Mouse (Mus musculus) embryonic fibroblast, embryonic 13.5 days (primary cell): ENCODE measurements around the gene Uhrf1bp1.

Experiments
- CTCF ChIP-seq: IDR thresholded peaks from 2 replicates; pipeline ENCODE4 v1.5.1; 2011; ENCODE audit warnings: mild to moderate bottlenecking, control low read depth, low read length, moderate library complexity, borderline replicate concordance; ENCODE audit not compliant: insufficient read depth
- POLR2A ChIP-seq: IDR thresholded peaks from 2 replicates; pipeline ENCODE4 v1.6.1; 2011; ENCODE audit warnings: low read depth, mild to moderate bottlenecking, control low read depth, low read length, moderate library complexity

DNA sequence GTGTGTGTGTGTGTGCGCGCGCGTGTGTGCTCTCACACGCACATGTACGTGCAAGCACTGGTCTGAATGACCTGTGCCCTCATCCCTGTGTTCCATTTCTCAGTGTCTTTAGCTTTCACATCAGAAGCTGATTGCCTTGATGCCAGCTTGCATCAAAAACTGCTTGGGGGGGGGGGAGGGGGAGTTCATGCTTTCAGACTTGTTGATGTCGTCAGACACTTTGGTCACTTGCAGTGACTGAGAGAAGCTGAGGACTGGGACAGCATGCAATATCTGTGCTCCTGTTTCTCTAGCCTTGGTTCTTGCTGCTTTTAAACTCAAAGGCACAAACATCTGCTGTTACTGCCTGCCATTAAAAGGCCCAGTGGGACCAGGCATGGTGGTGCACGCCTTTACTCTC lies 90.1 kb downstream of the Uhrf1bp1 start:
- no peak for TF ChIP-seq CTCF
- no peak for TF ChIP-seq POLR2A
